Mouse (Mus musculus): Measurements from ENCODE around the gene Ifi207.

DNA sequence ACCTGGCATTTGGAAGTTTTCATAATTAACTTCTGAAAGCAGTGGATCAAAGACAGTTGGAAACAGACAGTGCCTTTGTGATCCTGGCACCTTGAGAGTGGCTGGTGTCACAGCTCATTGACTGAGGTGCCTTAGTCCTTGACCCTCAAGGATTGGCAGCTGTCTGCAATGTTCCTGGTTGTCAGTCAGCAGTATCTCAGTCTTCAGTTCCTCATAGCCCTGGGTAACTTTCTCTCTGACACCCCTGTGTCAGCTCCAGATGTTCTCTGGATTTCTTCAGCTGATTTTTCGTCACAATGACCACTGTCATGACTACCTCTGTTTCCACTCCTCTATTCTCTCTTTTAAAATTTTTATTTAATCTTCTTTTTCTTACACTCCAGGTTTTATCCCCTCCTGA, 715 bp upstream of the Ifi207 start:
- no peak for TF ChIP-seq CTCF (IDR thresholded peaks at IDR 0.05; ENCODE audit: low read depth, low read length)
- TF ChIP-seq GATA1 (IDR thresholded peaks at IDR 0.05; ENCODE audit: borderline replicate concordance, low read length): no peak
- no peak for TF ChIP-seq GATA2 (IDR thresholded peaks at IDR 0.05; ENCODE audit: borderline replicate concordance, low read depth, low read length)
- no peak for TF ChIP-seq POLR2AphosphoS5 (IDR thresholded peaks at IDR 0.05; ENCODE audit: insufficient replicate concordance, low read depth, low read length)
- TF ChIP-seq TAL1 (conservative IDR thresholded peaks at IDR 0.05; ENCODE audit: low read depth, low read length): no peak
